Mouse (Mus musculus) B cell, adult (primary cell): ENCODE results near the gene Clvs2. TPM values are rescaled to one million over a fixed set of nuclear protein-coding genes. Genes with fewer than 3 reads are reported as not detected.

Experiments
- total RNA-seq: library from RNA; stranded (reverse); gene quantifications from 4 replicates; pipeline ENCODE4 v1.2.4, GENCODE M21; 2023; ENCODE audit not compliant: inconsistent age

Gene Clvs2
- total RNA-seq = not detected in 4 replicates

DNA sequence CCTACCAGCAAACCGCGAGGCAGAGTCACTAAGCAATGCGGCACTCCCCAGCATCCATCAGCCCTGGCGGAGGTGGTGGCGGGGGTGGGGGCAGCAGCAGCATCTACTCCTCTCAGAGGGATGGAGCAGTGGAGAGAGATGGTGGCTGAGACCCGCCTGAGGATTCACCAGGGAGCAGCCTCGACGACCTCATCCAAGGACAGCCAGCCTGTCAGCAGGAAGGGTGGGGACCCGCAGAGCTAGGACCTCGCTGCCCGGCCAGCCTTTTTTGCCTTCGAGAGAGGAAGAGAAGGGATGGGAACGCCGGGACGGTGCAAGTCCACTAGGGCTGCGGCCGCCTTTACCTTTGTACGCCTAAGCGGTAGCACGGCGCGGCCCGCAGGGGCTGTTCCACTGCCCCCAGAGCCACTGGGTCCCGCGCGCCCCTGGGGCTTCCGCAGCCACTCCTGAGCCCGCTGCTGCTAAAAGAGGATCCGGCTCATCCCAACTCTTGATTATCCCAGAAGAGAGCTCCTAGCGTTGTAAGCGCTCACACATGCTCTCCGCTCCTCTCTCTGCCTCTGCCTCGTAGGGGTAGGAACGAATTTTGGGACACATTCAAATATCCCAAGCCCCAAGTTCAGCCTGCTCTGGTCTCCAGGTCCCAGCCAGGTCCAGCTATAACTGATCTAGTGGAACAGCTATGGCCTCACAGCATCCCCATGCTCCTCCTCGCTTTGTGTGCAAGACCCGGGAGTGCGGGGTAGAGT lies at the start of gene Clvs2:
Clvs2 (minus strand) TSS at position 639 of the 749 bp plus-strand sequence.

Other genes with a start within 250 kb of the Clvs2 start
- not detected in 4 replicates for gene Sult3a2, start 161.9 kb upstream of the Clvs2 start, total RNA-seq
- not detected in 4 replicates for gene Sult3a1, start 233.0 kb upstream of the Clvs2 start, total RNA-seq